Mouse (Mus musculus): ENCODE measurements around the gene Spns3.

GRCm38 (mm10) chr11:72484549-72484948 is 65.8 kb downstream of the Spns3 start:
- TF ChIP-seq POLR2A (IDR thresholded peaks at IDR 0.05; ENCODE audit: extremely low read depth, insufficient read depth, low read length): no peak
- TF ChIP-seq CTCF (IDR thresholded peaks at IDR 0.05; ENCODE audit: low read depth, low read length): no peak
